Mouse (Mus musculus) inflammation-experienced regulatory T-cells, adult 6 months (primary cell): ENCODE results near the gene Scgb1b19. TPM values are rescaled to one million over a fixed set of nuclear protein-coding genes. Genes with fewer than 3 reads are reported as not detected.
"Not testable (repeated sequence)": the region's sequence is repeated elsewhere in the genome, so short reads cannot be mapped to it uniquely, and the experiment has no call there.

ENCODE experiments used
- ATAC-seq: one replicate; pipeline ENCODE4 v1.8.0; 2017
- polyA plus RNA-seq, 3 experiments: library from polyadenylated mRNA; unstranded; fragments of 100-300 nt; shearing (Covaris generic); gene quantifications; one replicate each; pipeline ENCODE4 v1.2.1; 2017

Gene Scgb1b19
- polyA plus RNA-seq: not detected

DNA sequence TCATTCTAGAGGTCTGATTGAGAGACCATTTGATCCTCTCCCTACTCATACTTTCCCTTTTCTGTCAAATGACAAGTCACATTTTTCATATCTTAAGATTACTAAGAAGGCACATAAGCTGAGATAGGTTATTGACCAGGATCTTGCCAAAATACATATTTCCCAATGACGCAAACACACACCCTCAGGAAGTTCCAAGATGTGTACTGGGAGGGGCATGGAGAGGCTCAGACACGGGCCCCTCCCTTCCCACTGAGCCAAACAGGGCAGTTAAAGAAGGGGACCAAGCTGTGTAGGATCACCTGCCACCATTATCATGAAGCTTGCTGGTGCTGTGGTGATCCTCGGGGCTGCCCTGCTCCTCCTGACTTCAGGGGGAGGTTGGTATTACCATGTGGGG, at the start of gene Scgb1b19:
Gene Scgb1b19, plus strand, starts transcription at position 301 of the 400 bp plus-strand sequence.
- ATAC-seq: not testable (repeated sequence)

DNA sequence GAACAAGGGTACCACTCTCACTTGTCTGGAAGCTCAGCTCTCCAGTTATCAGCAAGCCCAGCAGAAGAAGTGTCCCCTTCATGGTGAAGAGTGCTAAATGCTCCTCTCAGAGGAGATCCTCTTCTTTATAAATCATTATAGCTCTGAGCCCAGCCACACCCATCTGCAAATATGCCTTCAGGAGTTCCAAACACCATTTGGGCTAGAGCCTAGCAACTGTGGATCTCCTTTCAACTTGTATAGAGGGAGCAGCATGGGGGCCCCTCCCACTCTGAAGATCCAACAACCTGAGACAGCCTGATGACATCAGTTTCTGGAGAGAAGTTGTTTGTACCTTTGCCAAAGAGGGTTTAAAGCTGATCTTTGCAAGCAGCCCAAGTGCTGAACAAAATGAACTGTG, 6.9 kb upstream of the Scgb1b19 start, which contains the start of gene Scgb2b19:
Gene Scgb2b19, minus strand, starts transcription at position 101 of the 400 bp plus-strand sequence.
- ATAC-seq: not testable (repeated sequence)

Other genes starting within 250 kb of the Scgb1b19 start
- gene Scgb2b17, start 230.7 kb upstream of the Scgb1b19 start, polyA plus RNA-seq: not detected
- not detected for gene Scgb1b17, start 223.8 kb upstream of the Scgb1b19 start, polyA plus RNA-seq
- not detected for gene Scgb2b18, start 113.4 kb upstream of the Scgb1b19 start, polyA plus RNA-seq
- gene Scgb1b18, start 101.7 kb upstream of the Scgb1b19 start, polyA plus RNA-seq: not detected
- gene Scgb2b19, start 7.0 kb upstream of the Scgb1b19 start, polyA plus RNA-seq: not detected
- gene Scgb2b20, start 79.0 kb downstream of the Scgb1b19 start, polyA plus RNA-seq: not detected
- not detected for gene Scgb1b20, start 85.9 kb downstream of the Scgb1b19 start, polyA plus RNA-seq
- gene Scgb2b21, start 233.2 kb downstream of the Scgb1b19 start, polyA plus RNA-seq: not detected